Mouse (Mus musculus) myocyte (in vitro differentiated cells): ENCODE measurements around the gene Morn3.

Experiments used
- CEBPB ChIP-seq: IDR thresholded peaks from 2 replicates; pipeline ENCODE4 v1.6.1; 2011; ENCODE audit warnings: mild to moderate bottlenecking, moderate library complexity; ENCODE audit not compliant: poor library complexity, insufficient read depth, severe bottlenecking
- POLR2A ChIP-seq: IDR thresholded peaks from one replicate; pipeline ENCODE4 v1.6.1; 2011; ENCODE audit warnings: low read depth, mild to moderate bottlenecking, control low read depth, moderate library complexity; ENCODE audit not compliant: insufficient read length
- TCF12 ChIP-seq: IDR thresholded peaks from one replicate; pipeline ENCODE4 v1.6.1; 2011; ENCODE audit warnings: mild to moderate bottlenecking, control low read depth; ENCODE audit not compliant: poor library complexity, insufficient read depth, severe bottlenecking
- USF1 ChIP-seq: IDR thresholded peaks from one replicate; pipeline ENCODE4 v1.6.1; 2011; ENCODE audit warnings: low read depth, mild to moderate bottlenecking, control low read depth, moderate library complexity

- TF ChIP-seq POLR2A (no peak), USF1 (no peak), TCF12 (no peak), CEBPB (no peak)
Observed at GRCm38 (mm10) chr5:123040796-123041195, 6.0 kb downstream of the Morn3 start.
